Mouse (Mus musculus) lung, adult 2 months (tissue): ENCODE data around the gene Cox8a. TPM values are rescaled to one million over a fixed set of nuclear protein-coding genes. Genes with fewer than 3 reads are reported as not detected.

Experiments used
- DNase-seq: peaks from one replicate; pipeline ENCODE4 v3.0.0; 2022
- H3K4me1 ChIP-seq: fragments of 200-500 bp; 2 replicates; pipeline ENCODE4 v1.6.1; 2011; ENCODE audit warnings: low read length; ENCODE audit not compliant: control insufficient read depth, insufficient read depth
- H3K4me3 ChIP-seq: fragments of 200-500 bp; replicated peaks from 2 replicates; pipeline ENCODE3; 2011; ENCODE audit warnings: low read depth, mild to moderate bottlenecking, control low read depth, low read length; ENCODE audit errors: extremely low read depth
- CTCF ChIP-seq: fragments of 200-500 bp; IDR thresholded peaks from 2 replicates; pipeline ENCODE4 v1.5.1; 2011; ENCODE audit warnings: mild to moderate bottlenecking, low read length, control low read depth; ENCODE audit not compliant: insufficient read depth
- POLR2A ChIP-seq: fragments of 200-500 bp; IDR thresholded peaks from 2 replicates; pipeline ENCODE4 v1.6.1; 2011; ENCODE audit warnings: low read depth, mild to moderate bottlenecking, control low read depth, low read length, borderline replicate concordance; ENCODE audit errors: extremely low read depth
- WGBS: fragments of 180-500 bp; shearing (Covaris S2); methylation state at CpG from one replicate; pipeline ENCODE4 v1.1.7; 2018; 5-methylcytosine and 5-hydroxymethylcytosine counted together
- polyA plus RNA-seq: library from polyadenylated mRNA; depleted of rRNA; stranded (reverse); fragments of >200 nt; gene quantifications from 2 replicates; pipeline ENCODE4 v1.2.3, GENCODE M21; 2012

Gene Cox8a
- polyA plus RNA-seq, 1 experiment = 984 TPM

DNA sequence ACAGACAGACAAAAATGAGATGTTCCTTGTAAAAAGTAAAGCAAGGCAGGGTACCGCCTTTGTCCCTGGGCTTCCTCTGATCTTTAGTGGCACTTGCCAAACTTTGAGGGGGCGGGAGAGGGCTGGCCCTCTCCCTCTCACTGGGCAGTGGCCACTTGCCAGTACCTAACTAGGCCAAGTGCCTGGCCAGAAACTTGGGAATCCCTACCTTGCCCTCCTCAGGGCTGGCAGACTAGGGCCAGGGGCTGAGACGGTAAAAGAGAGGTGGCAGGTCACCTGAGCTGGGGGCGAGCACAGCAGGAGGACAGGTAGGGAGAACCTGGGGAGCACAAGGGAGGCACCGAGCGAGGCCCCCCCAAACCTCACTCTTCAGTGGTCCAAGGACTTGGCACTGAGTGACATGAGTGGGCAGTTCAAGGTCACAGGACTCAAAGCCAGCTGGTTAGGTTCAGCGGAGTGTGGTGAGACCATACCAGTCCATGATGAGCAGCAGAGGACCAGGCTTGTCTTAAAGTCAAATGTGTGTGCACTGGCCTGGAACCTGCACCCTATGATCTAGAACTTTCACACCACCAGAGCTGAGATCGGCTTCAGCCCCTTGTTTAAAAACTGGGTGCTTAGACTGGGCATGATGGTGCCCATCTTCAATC, 36.5 kb downstream of the Cox8a start:
- Histone ChIP-seq H3K4me1 (peaks cover 7% of the 10 kb centered on the region; the same call in 1 of the 2 replicates), H3K4me3 (no peak overlapping the region)
- 70% methylated on average over 8 of the region's 8 CpGs for WGBS
- TF ChIP-seq POLR2A (no peak), CTCF (no peak)
- DNase-seq = peak; percentile 40

DNA sequence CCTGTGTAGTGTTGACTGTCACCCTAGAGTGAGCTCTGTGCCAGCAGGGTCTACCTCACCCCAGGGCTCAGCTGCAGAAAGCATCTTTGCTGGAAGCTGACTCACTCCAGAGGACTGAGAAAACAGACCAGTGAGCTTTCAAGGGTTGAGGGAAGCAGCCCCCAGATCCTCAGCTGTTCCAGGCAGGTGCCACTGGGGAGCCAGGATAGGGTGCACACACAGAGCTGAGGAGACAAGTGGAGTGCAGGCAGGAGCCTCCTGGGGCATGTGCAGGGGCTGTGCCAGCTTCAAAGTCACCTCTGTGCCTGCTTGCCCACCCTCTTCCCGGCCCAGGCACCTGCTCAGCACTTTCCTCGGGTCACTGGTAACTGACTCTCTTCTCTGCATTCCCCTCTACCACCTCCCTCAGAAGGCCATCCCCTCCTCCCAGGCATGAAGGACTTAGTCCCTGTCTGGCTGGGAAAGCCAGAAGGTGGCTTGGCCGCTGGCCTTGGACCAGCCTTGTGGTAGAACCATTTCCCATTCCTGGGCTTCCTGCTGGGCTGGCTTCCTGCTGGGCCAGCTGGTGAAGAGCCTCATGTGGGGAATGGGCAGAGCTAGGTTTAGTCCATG, 38.5 kb downstream of the Cox8a start:
- TF ChIP-seq POLR2A (no peak), CTCF (no peak)
- H3K4me3 ChIP-seq = no peak overlapping the region
- DNase-seq = no peak
- H3K4me1 ChIP-seq = peaks cover 7% of the 10 kb centered on the region; the same call in 1 of the 2 replicates
- WGBS = 43% methylated on average over 3 of the region's 3 CpGs

DNA sequence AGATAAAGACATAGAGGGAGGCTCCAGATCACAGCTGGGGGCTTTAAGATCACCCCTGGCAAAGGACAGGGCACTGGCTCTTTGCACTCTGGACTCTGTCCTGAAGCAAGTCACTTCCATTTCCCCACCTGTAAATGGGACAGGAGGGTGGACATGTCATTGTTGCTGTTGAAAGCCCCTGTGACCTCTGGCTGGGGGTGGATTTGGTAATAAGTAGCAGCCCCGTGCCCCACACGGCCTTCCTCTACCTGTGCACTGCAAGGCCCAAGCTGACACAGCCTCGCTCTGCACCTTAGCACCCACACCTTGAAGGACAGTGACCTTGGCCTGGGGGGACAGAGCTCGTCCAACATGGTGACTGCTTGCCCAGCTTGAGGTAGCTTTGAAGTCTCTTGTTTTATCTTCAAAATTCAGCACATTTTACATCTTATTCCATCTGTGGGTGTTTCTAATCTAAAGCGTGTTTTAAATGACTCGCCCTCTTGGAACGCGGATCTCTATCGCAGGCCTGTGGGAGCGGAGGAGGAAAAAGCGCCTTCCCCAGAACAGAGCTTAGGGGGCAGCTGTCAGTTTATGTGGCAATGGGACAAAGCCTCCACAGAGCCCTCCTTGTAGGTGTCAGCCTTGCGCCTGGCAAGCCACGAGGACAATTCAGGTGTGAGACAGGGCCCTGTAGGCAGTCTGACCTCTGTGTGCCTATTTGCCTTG, 39.5 kb downstream of the Cox8a start:
- no peak overlapping the region for H3K4me3 ChIP-seq
- H3K4me1 ChIP-seq = peaks cover 7% of the 10 kb centered on the region; the same call in 1 of the 2 replicates
- TF ChIP-seq CTCF (no peak), POLR2A (no peak)
- no peak for DNase-seq
- WGBS = 74% methylated on average over 13 of the region's 13 CpGs

GRCm38 (mm10) chr19:7176041-7176696, 41.2 kb downstream of the Cox8a start:
- WGBS = 39% methylated on average over 11 of the region's 11 CpGs
- no peak for TF ChIP-seq CTCF
- no peak for TF ChIP-seq POLR2A
- H3K4me3 ChIP-seq = no peak overlapping the region
- DNase-seq = no peak
- 0 out of 2 replicates have a peak, but pooled peaks cover 3% of the 10 kb centered on the region for H3K4me1 ChIP-seq

GRCm38 (mm10) chr19:7172051-7172866, 45.2 kb downstream of the Cox8a start:
- TF ChIP-seq CTCF (no peak), POLR2A (no peak)
- Histone ChIP-seq H3K4me1 (no peaks in the 10 kb centered on the region), H3K4me3 (no peak overlapping the region)
- peak; percentile 39 for DNase-seq
- WGBS = 34% methylated on average over 13 of the region's 13 CpGs

DNA sequence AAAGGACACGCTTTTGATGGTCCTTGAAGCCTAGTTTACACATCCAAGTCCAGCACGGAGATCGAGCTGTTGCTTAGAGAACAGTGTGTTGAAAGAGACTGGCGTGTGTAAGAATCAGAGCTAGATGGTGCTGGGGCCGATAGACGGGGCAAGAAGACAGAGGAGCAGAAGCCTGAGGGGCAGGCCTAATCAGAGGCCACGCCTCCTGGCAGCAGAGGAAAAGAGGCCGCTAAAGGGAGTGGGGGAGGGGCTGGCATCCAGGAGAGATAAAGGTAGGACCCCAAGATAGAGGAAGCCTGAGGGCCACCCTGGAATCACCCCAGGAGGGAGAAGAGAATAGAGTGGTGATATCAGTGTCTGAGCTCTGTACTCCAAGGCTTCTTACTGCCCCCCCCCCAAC, 46.0 kb downstream of the Cox8a start:
- Histone ChIP-seq H3K4me3 (no peak overlapping the region), H3K4me1 (no peaks in the 10 kb centered on the region)
- WGBS = 19% methylated on average over 8 of the region's 8 CpGs
- DNase-seq = no peak
- TF ChIP-seq CTCF (no peak), POLR2A (no peak)

- H3K4me3 ChIP-seq = no peak overlapping the region
- TF ChIP-seq CTCF (no peak), POLR2A (no peak)
- 80% methylated on average over 6 of the region's 6 CpGs for WGBS
- no peaks in the 10 kb centered on the region for H3K4me1 ChIP-seq
- DNase-seq = no peak
These were observed 46.5 kb downstream of the Cox8a start for GRCm38 (mm10) chr19:7170916-7171315.

DNA sequence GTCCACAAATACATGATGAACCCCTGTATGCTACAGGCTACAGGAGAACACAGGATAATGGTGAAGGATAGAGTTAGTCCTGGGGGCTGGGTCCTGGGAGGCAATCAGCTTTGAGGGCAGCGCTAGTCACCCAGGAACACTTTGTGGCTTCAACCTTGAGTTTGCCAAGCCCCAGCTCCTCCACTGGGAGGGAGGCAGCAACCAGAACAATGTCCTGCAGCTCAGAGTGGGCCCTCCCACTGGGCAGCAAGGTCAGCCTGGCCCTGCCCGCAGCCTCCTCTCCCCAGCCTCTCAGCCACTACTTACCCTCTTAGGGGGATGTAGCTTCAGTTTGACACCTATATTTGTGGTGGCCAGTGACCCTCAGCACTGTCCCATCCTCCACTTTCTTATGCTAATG, 49.0 kb downstream of the Cox8a start:
- 54% methylated on average over 2 of the region's 2 CpGs for WGBS
- Histone ChIP-seq H3K4me1 (no peaks in the 10 kb centered on the region), H3K4me3 (no peak overlapping the region)
- no peak for TF ChIP-seq CTCF
- TF ChIP-seq POLR2A = no peak
- no peak for DNase-seq

- DNase-seq = no peak
- Histone ChIP-seq H3K4me1 (no peaks in the 10 kb centered on the region), H3K4me3 (no peak overlapping the region)
- 22% methylated on average over 6 of the region's 6 CpGs for WGBS
- no peak for TF ChIP-seq CTCF
- TF ChIP-seq POLR2A = no peak
These were observed 50.6 kb downstream of the Cox8a start for GRCm38 (mm10) chr19:7166767-7167166.
